Comparison of ENCODE assay signal across 16 mouse cellular contexts in the genomic region with DNA sequence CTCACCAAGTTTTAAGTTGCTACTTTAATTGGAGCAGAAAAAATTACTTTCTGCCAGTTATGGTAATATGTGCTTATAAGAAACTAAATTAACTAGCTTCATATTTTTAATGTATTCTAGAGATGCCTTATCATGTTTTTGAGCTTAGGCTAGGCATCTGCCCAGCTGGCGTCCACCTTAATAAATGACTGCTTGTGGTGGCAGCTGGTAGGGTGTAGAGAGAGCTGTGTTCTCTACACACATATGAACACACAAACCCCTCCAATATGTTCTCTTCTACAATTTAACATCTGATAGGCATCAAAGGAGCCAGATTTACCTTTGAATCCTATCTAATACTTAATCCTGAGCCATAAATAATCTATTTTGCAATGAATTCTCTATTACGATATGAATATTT.
"Had no signal": no experiment of that assay in that cellular context is flagged by ENCODE, and none has a peak within 500 bp of the region (broad histone marks: within the 10 kb centered on the region; RNA-seq: fewer than 3 reads in every experiment).

No protein-coding gene starts in this region.

- H3K4me2 ChIP-seq: kidney, embryonic 15.5 days; liver, embryonic 13.5 days; midbrain, embryonic 11.5 days had no signal

- H3K9ac ChIP-seq: kidney, embryonic 15.5 days; liver, embryonic 13.5 days had no signal

- H3K4me3 ChIP-seq: kidney, embryonic 15.5 days; left cerebral cortex, adult 2 months; liver, embryonic 13.5 days had no signal

- H3K9me3 ChIP-seq: kidney, embryonic 15.5 days; liver, embryonic 13.5 days had no signal

- H3K27ac ChIP-seq: kidney, embryonic 15.5 days; left cerebral cortex, adult 2 months; liver, embryonic 13.5 days; stomach, postnatal 0 days had no signal

- H3K4me1 ChIP-seq: kidney, embryonic 15.5 days; liver, embryonic 13.5 days had no signal

- H3K36me3 ChIP-seq: kidney, embryonic 15.5 days; liver, embryonic 13.5 days had no signal

- ATAC-seq: intestine, postnatal 0 days had no signal

- H3K27me3 ChIP-seq: kidney, embryonic 15.5 days; liver, embryonic 13.5 days had no signal

- DNase-seq: kidney, adult 8-10 months; kidney, postnatal 10 days; kidney, postnatal 36 days; liver, embryonic 13.5 days; lung, adult 2 months; lung, postnatal 14 days; lung, postnatal 4 days; midbrain, embryonic 14.5 days; thymus, adult 2 months; thymus, postnatal 14 days; thymus, postnatal 4 days had no signal
